Mouse (Mus musculus): ENCODE measurements around the gene 0610009B22Rik.
"Not testable (repeated sequence)": the region's sequence is repeated elsewhere in the genome, so short reads cannot be mapped to it uniquely, and the experiment has no call there.

0610009B22Rik gene

DNA sequence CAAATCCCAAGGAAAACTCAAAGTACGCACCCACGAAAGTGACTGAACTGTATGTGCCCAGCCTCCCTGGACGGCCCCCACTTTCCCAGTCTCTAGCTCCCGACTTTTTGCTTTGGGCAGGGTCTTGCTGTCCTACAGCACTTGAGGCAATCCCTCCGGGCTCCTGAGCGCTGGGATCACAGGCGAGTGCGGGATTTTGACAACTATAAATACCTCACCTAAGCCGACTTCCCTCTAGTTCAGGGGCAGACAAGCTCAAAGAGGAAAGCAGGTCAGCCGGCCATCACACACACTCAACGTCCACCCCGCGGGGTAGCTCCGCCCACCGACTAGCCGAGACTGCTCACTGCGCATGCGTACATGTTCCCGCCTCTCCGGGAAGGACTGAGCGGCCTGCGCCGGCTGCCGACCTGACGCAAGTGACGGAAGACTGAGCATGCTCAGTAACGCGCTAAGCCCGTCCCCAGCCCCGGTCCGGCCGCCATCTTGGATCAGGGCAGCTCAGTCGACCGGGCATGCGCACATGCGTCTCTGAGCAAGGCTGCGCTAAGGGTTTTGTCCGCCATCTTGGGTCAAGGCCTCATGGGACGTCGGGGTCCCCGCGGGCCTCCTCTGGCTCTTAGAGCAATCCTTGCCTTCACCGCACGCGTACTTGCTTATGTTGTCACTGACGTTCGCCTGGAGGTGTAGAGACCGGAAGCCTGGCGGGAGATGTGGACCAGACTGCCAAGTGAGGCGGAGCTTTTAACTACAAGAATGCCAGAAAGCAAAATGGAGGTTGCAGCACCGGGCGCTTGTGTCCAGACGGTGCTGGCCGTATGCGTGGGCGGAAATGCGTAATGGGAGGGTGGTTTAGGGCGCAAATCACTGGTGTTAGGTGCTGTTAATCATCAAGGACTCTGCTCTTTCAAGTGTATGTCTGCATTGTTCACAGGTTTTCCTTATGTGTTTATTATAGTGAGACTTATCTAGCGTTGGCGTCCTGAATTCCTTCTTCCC is at the start of gene 0610009B22Rik:
TSS of gene 0610009B22Rik (minus strand) at position 545 of the 999 bp plus-strand sequence.
- peak; percentile 100 for DNase-seq (ENCODE audit: low spot score in 2 of 2)

DNA sequence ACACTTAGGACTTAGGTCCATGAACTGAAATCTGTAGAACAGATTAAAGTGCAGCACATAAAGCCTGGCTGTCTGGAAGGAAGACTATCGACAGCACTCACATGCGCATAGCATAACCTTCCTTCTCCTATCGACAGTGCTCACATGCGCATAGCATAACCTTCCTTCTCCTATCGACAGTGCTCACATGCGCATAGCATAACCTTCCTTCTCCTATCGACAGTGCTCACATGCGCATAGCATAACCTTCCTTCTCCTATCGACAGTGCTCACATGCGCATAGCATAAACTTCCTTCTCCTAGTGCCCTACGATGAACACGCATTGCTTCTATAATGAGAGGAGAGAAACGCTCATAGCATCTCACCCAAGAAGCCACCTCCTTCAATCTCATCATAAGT is 45.5 kb upstream of the 0610009B22Rik start:
- not testable (repeated sequence) for DNase-seq (ENCODE audit: low spot score in 2 of 2)

DNA sequence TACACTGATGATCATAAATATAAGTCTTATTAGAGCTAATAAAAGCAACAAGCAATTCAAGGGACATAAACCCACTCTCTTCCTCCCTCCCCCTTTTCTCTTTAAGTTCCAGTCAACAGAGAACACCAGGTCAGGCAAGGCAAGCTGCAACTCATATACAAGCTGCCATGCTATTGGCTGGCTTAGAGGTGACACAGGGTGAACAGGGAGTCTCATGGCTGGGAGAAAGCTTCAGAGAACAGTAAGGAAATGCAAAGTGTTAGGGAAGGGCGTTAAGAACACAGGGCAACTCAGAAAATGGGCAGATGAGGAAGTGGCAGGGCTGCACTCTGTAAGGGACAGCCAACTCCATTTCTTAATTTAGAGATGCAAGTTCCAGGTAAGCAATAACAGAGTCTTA is 44.2 kb upstream of the 0610009B22Rik start:
- DNase-seq (ENCODE audit: low spot score in 2 of 2), result no peak

DNA sequence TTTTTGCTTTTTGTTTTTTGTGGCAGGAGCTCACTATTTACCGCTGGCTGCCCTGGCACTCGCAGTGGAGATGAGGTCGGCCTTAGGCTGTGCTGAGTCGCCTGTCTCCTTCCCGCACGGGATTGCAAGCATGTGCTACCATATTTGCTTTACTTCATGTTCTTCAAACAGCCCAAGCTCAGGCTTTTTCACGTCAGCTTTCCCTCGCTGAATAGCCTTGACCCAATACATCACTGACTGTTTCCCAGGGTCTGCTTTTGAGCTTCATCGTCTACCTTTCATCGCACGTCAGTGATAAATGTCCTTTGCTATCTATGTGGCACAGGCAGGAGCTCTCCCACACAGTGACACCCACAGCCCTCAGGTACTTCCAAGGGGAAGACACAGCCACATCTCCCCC is 32.4 kb upstream of the 0610009B22Rik start:
- no peak for DNase-seq (ENCODE audit: low spot score in 2 of 2)

DNA sequence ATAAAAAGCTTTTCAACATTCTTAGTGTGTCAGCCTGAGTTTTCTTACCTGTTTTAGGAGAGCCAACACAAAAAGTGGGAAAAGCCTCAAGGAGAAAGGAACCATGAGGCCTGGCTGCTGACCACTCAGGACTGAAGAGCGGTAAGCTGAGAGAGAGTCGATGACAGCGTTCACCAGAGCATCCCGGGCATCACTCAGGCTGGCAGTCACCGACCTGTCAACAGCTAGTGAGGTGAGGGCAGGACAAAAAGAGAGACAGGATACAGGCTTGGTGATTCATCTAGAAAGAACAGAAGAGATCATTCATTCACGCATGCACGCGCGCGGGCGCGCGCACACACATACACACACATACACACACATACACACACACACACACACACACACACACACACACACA is 18.4 kb upstream of the 0610009B22Rik start:
- DNase-seq (ENCODE audit: low spot score in 2 of 2), result no peak

DNA sequence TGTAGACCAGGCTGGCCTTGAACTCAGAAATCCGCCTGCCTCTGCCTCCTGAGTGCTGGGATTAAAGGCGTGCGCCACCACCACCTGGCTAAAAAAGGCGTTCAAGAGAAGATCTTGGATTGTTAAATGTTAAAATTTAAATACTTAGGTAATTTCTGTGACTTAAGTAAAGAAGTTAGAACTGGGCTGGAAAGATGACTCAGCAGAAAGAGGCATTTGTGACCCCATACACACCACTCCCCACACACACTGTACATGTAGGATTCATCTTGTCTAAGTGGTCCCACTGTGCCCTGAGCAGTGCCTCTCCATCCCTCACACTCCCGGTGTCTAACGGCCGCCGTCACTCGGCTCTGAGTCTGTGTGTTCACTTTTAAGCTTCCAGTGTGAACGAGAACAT is 17.8 kb upstream of the 0610009B22Rik start:
- DNase-seq (ENCODE audit: low spot score in 2 of 2), result no peak

DNA sequence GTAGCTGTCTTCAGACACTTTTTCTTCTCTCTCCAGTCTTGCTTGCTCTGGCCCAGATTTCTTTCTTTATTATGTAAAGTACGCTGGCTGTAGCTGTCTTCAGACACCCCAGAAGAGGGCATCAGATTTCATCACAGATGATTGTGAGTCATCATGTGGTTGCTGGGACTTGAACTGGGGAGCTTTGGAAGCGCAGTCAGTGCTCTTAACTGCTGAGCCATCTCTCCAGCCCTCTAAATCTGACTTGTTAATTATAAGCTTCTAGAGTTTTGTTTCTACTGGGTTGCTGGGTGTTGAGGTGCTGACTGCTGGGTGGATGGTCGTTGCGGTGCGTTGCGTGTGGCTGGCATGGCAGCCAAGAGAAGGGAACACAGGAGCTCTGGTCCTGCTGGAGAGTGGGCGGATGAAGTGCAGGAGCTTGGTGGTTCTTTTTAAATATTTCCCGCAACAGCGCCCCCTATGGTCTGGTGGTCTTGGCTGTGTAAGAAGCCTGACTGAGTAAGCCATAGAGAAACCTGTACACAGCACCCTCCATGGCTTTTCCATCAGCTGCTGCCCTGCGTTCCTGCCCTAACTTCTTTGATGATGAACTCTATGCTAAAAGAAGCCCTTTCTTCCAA is 14.8 kb upstream of the 0610009B22Rik start:
- no peak for DNase-seq (ENCODE audit: low spot score in 2 of 2)

DNA sequence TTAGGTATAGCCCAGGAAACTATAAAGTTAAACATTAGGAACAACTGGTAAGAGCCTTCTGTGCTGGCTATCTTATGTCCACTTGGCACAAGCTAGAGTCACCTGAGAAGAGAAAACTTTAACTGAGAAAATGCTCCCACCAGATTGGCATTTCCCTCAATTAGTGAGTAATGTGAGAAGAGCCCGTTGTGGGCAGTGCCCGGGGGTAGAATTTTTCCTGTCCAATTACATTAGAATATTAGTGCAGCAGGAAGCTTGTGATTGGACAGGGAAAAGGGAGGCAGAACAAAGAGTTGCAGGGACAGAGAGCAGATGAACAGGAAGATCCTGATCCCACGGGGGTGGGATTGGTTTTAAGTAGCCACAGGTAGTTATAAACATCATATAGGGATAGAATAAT is 14.2 kb upstream of the 0610009B22Rik start:
- no peak for DNase-seq (ENCODE audit: low spot score in 2 of 2)

DNA sequence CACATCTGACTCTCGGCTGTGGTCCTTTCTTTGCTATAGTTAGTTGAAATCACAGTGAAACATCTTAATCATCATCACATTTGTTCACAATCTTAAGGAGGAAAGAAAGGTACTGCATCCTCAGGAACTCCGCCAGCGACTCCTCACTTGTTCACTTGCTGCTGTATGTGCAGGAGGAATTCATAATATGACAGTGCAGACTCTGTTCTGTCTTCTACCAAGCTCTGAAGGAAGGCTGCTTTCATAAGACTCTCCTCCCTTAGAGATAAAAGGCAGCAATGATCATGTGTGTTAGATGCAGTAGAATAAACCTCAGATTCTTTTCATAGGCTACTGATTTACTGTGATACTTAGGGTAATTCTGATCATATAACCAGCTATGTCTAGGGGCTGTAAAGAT is 6.3 kb upstream of the 0610009B22Rik start:
- DNase-seq (ENCODE audit: low spot score in 2 of 2), result no peak

DNA sequence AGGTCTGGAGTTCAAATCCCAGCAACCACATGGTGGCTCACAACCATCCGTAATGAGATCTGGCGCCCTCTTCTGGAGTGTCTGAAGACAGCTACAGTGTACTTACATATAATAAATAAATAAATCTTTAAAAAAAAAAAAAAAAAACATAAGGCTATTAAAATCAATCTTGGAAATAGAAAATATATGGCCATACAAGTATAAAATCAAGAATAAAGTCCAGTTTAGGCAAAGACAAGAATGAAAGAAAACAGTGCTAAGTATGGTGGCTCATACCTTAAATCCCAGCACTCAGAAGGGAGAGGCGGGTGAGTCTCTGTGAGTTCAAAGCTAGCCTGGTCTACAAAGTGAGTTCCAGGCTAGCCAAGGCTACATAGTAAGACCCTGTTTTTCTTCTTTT is 1.9 kb upstream of the 0610009B22Rik start:
- DNase-seq (ENCODE audit: low spot score in 2 of 2), result not testable (repeated sequence)

DNA sequence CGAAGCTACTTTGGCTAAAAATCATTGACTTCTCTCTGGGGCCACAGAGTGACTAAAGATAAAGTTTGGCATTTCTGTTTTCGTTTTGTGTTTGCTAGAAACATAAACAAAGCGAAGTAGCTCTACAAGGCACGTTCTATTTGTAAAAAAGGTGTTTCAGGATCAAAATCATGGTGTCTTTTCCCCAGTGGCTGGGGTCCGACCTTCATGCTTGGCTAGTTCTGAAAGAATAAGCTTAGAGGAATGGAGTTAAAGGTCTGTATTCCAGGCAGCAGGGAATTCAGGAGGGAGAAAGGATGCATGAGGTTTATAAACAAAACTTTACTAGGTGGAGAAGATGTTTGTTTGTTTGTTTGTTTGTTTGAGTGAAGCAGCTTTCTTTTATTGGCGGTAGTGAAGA is 669 bp upstream of the 0610009B22Rik start:
- DNase-seq (ENCODE audit: low spot score in 2 of 2), result no peak

DNA sequence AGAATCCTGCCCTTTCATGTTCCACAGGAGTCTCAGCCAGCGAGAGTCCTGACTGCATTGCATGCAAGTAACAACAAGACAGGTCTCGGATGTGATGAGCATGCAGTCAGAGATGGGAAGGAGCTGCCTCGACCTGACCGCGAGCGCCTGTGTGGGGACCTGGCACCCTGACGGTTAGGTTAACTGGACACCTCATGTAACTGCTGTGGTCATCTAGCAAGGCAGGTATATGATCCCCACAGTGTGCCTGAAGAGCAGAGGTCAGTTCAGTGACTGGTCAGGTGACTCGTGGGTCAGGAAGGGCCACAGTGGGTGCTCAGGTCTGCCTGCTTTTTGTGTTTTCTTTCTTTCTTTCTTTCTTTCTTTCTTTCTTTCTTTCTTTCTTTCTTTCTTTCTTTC is 6.7 kb downstream of the 0610009B22Rik start:
- peak in 1 of 2 experiments; percentile 54 for DNase-seq (ENCODE audit: low spot score in 2 of 2)

DNA sequence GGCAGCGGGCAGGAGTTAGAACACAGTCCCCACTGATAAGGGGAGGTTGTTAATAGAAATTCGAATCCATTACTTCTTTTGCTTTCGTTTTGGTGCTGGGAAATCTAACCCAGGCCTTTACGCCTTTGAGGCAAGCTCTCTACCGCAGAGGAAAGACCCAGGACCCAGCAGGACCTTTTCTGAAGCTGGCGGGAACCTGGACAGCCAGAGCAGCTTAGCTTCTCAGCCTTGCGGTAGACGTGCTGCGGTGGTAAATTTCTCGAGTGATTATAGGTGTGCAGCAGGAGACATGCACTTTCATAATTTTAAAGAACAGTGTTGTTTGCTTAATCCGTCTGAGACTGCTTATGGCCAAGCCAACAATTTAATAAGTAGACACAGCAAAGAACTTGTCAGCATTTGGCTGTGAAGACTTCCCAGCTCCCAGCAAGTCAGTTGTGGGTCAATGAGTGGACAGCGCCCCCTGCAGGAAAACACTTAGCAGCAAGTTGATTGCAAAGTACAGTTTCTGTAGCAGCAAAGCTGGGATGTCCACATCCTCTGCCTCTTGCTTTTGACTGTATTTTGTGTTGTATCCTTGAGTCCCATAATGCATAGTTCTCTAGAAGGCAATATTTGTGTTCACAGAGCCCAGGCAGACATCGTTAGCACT is 7.2 kb downstream of the 0610009B22Rik start:
- peak; percentile 76 to 89 for DNase-seq (ENCODE audit: low spot score in 2 of 2)

DNA sequence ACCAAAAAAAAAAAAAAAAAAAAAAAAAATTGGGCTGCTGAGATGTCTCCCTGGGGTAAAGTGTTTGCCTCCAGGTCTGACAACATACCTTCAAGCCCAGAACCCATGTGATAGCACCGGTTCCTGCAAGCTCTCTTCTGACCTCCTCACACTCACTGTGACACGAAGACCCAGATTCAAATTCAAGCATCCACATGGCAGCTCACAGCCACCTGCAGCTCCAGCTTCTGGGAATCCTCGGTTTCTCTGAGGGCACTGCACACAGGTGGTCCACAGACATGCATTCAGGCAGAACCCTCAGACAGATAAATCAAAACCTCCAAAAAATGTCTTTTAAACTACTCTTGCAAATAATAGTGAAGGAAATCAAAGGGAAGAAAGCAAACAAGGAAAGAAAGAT is 9.2 kb downstream of the 0610009B22Rik start:
- peak in 1 of 2 experiments; percentile 50 for DNase-seq (ENCODE audit: low spot score in 2 of 2)

DNA sequence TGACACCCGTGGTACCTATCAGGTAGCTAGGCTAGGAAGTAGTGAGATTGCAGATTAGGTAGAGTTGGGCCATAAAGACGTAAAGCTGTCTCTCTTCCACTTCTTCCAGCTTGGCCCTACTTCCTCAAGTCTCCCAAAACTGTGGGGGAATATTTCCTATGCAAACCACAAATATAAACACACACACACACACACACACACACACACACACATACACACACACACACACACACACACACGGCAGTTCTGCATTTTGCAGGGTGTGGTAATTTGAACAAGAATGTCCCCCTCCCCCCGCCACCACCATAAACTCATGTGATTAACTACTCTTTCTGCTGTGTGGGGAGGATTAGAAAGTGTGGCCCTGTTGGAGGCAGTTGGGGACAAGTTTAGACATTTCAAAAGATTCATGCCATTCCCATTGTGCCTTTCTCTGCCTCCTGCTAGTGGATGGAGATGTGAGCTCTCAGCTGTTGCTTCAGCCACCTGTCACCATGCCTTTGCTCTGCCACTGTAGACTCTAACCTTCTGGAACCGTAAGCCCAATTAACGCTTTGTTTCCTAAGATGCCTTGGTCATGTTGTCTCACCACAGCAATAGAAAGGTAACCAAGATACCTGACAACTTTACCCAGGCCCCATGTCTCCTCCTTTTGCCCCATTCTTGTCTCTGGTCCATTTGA is 10.8 kb downstream of the 0610009B22Rik start:
- no peak for DNase-seq (ENCODE audit: low spot score in 2 of 2)

DNA sequence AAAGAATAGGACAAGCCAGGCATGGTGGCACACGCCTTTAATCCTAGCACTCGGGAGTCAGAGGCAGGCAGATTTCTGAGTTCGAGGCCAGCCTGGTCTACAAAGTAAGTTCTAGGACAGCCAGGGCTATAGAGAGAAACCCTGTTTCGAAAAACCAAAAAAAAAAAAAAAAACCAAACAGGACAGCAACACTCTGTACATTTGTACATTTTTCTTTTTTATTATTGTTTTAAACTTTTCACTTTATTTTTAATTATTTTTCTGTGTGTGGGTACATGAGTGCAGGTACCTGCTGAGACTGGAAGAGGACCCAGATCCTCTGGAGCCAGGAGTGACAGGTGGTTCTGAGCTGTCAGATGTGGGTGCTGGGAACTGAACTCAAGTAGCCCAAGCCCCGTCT is 13.3 kb downstream of the 0610009B22Rik start:
- DNase-seq (ENCODE audit: low spot score in 2 of 2), result no peak

DNA sequence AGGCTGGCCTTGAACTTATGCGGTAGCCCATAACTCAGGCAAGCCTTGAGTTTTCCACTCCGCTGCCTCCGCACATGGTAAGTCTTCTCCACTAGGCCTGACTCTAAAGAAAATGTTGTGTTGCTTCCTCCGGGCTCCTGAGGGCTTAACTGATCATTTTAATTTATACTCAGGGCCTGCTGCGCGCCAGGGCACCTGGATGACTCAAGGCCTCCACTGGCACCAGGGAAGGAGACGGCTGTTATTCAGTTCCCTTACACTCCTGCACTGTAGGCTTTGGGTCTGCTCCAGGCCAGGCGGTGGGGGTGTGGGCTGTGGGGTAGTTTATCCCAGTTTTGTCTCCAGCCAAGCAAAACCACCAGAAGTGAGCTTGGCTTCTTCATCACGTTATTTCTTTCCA is 15.4 kb downstream of the 0610009B22Rik start:
- DNase-seq (ENCODE audit: low spot score in 2 of 2), result no peak

DNA sequence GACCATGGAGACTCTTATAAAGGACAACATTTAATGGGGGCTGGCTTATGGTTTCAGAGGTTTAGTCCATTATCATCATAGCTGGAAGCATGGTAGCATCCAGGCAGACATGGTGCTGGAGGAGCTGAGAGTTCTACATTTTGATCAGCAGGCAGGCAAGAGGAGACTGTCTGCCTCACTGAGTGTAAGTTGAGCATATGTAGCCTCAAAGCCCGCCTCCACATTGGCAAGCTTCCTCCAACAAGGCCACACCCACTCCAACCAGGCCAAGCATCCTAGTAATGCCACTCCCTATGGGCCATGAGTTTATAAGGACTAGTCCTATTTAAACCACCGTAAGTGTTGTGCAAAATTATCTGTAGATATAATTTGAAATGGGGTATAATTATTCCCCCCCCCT is 17.3 kb downstream of the 0610009B22Rik start:
- no peak for DNase-seq (ENCODE audit: low spot score in 2 of 2)

DNA sequence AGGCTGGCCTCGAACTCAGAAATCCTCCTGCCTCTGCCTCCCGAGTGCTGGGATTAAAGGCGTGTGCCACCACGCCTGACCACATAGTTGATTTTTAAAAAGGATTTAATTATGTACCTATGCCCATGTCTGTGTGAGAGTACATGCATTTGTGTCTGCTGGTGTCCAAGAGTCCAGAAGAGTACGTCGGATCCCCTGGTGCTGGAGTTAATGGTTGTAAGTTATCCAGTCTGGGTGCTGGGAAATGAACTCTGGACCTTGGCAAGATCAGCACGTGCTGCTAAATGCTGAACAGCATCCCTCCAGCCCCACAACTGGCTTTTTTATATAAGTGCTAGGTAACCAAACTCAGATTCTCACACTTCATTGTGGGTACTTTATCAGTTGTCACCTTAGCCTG is 17.8 kb downstream of the 0610009B22Rik start:
- DNase-seq (ENCODE audit: low spot score in 2 of 2), result no peak

DNA sequence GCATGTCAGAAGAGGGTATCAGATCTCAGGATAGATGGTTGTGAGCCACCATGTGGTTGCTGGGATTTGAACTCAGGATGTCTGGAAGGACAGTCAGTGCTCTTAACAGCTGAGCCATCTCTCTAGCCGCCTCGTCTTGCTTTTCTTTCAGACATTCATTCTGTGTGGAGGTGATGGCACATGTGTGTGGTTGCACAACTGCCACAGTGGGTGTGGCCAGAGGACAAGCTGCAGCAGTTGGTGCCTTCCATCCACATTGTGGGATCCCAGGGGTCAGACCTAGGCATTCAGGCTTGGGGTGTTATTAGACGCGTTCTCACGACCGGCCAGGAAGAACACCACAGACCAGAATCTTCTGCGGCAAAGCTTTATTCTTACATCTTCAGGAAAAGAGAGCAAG is 23.9 kb downstream of the 0610009B22Rik start:
- DNase-seq (ENCODE audit: low spot score in 2 of 2), result not testable (repeated sequence)

DNA sequence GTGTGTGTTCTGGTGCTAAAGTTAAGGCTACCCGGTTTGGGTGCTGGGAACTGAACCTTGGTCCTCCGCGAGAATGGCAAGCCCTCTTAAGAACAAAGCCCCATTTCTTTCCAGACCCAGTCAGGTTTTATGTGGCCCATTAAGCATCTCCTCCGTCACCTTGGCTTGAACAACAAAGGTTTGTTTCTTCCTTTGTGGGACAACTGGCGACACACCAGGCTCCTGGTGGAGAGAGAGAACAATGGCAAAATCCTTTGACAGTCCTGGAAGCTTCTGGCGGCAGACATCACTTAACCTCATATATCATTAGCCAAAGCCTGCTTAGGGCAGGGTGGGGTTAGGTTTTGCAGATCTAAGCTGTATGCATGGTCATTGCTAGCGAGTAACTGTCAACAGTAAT is 26.0 kb downstream of the 0610009B22Rik start:
- no peak for DNase-seq (ENCODE audit: low spot score in 2 of 2)

DNA sequence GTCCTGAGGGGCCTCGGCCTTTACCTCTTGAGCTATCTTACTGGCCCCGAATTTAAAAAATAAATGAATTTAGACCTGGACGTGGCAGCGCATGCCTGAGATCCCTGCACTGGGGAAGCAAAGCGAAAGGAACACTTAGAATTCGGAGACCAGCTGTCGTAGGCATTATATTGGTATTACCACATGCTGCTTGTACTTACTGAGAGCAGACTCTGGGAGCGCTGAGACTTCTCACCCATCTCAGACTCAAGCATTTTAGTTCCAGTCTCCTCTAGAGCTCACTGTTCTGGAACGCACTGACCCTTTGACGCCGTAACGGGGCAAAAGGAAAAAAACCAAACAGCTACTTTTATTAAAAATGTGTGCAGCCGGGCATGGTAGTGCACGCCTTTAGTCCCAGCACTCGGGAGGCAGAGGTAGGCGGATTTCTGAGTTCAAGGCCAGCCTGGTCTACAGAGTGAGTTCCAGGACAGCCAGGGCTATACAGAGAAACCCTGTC is 26.8 kb downstream of the 0610009B22Rik start:
- DNase-seq (ENCODE audit: low spot score in 2 of 2), result no peak
